Mouse (Mus musculus) heart, embryonic 13.5 days (tissue): ENCODE data around the gene Tjp2. TPM values are rescaled to one million over a fixed set of nuclear protein-coding genes. Genes with fewer than 3 reads are reported as not detected.

Experiments used
- ATAC-seq: fragments of 200-750 bp; cut with Nextera tagmentation; 2 replicates; pipeline ENCODE4 v1.8.0; 2017; ENCODE audit warnings: moderate TSS enrichment; ENCODE audit not compliant: insufficient number of reproducible peaks, low FRiP score, low TSS enrichment; ENCODE audit errors: extremely low read depth
- H3K27ac ChIP-seq: fragments of 300-500 bp; sonication (generic); replicated peaks from 2 replicates; pipeline ENCODE4 v1.5.1; 2015; ENCODE audit warnings: moderate library complexity, mild to moderate bottlenecking, inconsistent platforms
- H3K27me3 ChIP-seq: fragments of 300-500 bp; sonication (generic); replicated peaks from 2 replicates; pipeline ENCODE4 v1.6.1; 2015; ENCODE audit warnings: mild to moderate bottlenecking, inconsistent platforms
- H3K36me3 ChIP-seq: fragments of 300-500 bp; sonication (generic); 2 replicates; pipeline ENCODE4 v1.6.1; 2015; ENCODE audit warnings: mild to moderate bottlenecking, inconsistent platforms
- H3K4me1 ChIP-seq: fragments of 300-500 bp; sonication (generic); 2 replicates; pipeline ENCODE4 v1.6.1; 2015; ENCODE audit warnings: inconsistent platforms
- H3K4me2 ChIP-seq: fragments of 300-500 bp; sonication (generic); 2 replicates; pipeline ENCODE4 v1.6.1; 2015; ENCODE audit warnings: inconsistent platforms, mild to moderate bottlenecking, moderate library complexity
- H3K4me3 ChIP-seq: fragments of 300-500 bp; sonication (generic); 2 replicates; pipeline ENCODE4 v1.5.1; 2015; ENCODE audit warnings: moderate library complexity, mild to moderate bottlenecking, inconsistent platforms
- H3K9ac ChIP-seq: fragments of 300-500 bp; sonication (generic); 2 replicates; pipeline ENCODE4 v1.6.1; 2015; ENCODE audit warnings: inconsistent platforms, mild to moderate bottlenecking, moderate library complexity
- H3K9me3 ChIP-seq: fragments of 300-500 bp; sonication (generic); 2 replicates; pipeline ENCODE4 v1.6.1; 2016; ENCODE audit warnings: inconsistent platforms
- WGBS: fragments of 180-500 bp; shearing (Covaris S2); methylation state at CpG from one replicate; pipeline ENCODE4 v1.1.7; 2015; ENCODE audit warnings: mixed read lengths; 5-methylcytosine and 5-hydroxymethylcytosine counted together
- polyA plus RNA-seq: library from polyadenylated mRNA; unstranded; fragments of >200 nt; fragmentation: Nextera tagmentation; extraction: Ambion mirVana; gene quantifications from 2 replicates; pipeline ENCODE4 v1.2.1, GENCODE M21; 2015

Gene Tjp2
- polyA plus RNA-seq, 1 experiment from 2014 or later: 22.7 TPM

DNA sequence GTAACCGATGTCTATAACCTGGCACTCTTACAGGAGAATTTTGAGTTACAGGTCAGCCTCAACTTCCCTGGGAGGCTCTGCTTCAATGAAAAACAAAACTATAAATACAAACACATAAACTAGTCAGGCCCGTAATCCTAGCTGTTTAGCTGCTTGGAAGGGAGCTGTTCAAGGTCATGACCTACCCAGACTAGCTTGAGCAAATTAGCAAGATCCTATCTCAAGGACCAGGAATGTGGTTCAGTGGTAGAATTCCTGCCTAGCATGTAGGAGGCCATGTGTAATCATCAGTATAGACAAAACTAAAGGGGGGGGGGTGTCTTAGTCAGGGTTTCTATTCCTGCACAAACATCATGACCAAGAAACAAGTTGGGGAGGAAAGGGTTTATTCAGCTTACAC, 46.7 kb downstream of the Tjp2 start:
- no peak overlapping the region for H3K4me2 ChIP-seq
- H3K27me3 ChIP-seq: no peaks in the 10 kb centered on the region
- H3K4me3 ChIP-seq: no peak overlapping the region
- ATAC-seq: no peak
- H3K36me3 ChIP-seq: no peaks in the 10 kb centered on the region
- peaks cover 33% of the 10 kb centered on the region for H3K4me1 ChIP-seq
- 72% methylated on average over 2 of the region's 2 CpGs for WGBS
- no peak overlapping the region for H3K27ac ChIP-seq
- no peak overlapping the region for H3K9ac ChIP-seq
- no peaks in the 10 kb centered on the region for H3K9me3 ChIP-seq

DNA sequence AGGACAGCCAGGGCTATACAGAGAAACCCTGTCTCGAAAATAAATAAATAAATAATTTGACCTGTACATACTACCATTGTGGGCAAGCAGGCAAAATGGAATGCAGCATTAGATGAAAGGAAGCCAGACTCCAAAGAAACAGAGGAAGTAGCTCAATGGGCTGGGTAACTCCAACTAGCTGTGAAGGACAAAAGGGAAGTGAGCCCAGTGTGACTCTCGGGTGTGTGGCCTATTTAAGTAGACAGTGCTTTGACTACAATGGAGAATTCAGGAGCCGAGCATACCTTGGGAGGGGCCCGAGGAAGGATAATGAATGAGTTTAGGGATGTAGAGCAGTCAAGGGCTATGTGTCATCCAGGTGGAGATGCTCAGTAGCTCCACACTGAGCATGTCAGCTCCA, 48.1 kb downstream of the Tjp2 start:
- H3K9ac ChIP-seq: no peak overlapping the region
- ATAC-seq: no peak
- 78% methylated on average over 4 of the region's 4 CpGs for WGBS

GRCm38 (mm10) chr19:24174896-24175295, 49.9 kb downstream of the Tjp2 start:
- ATAC-seq: no peak
- H3K27ac ChIP-seq: peak overlapping the region; percentile 94
- peak overlapping the region; percentile 82 for H3K4me2 ChIP-seq
- WGBS: under 1% methylated on average over 13 of the region's 13 CpGs
- no peaks in the 10 kb centered on the region for H3K36me3 ChIP-seq
- no peaks in the 10 kb centered on the region for H3K9me3 ChIP-seq
- peak overlapping the region; percentile 89 for H3K4me3 ChIP-seq
- H3K9ac ChIP-seq: peak overlapping the region; percentile 96
- H3K27me3 ChIP-seq: no peaks in the 10 kb centered on the region
- peaks cover 50% of the 10 kb centered on the region for H3K4me1 ChIP-seq

More for the DNA sequence above, 48.1 kb downstream of the Tjp2 start:
- H3K4me2 ChIP-seq: no peak overlapping the region
- H3K9me3 ChIP-seq: no peaks in the 10 kb centered on the region
- no peaks in the 10 kb centered on the region for H3K27me3 ChIP-seq
- no peak overlapping the region for H3K4me3 ChIP-seq
- H3K27ac ChIP-seq: no peak overlapping the region
- H3K36me3 ChIP-seq: no peaks in the 10 kb centered on the region
- peaks cover 47% of the 10 kb centered on the region for H3K4me1 ChIP-seq

- Histone ChIP-seq H3K4me3 (peak overlapping the region; percentile 89), H3K4me1 (peaks cover 53% of the 10 kb centered on the region), H3K27ac (peak overlapping the region; percentile 94), H3K9me3 (no peaks in the 10 kb centered on the region), H3K27me3 (no peaks in the 10 kb centered on the region), H3K36me3 (no peaks in the 10 kb centered on the region), H3K9ac (peak overlapping the region; percentile 96), H3K4me2 (peak overlapping the region; percentile 82)
- peak; percentile 79 for ATAC-seq
- under 1% methylated on average over 103 of the region's 103 CpGs for WGBS
Observed at GRCm38 (mm10) chr19:24173608-24174523, 51.0 kb downstream of the Tjp2 start.

- Histone ChIP-seq H3K4me2 (peak overlapping the region; percentile 82), H3K27ac (peak overlapping the region; percentile 94), H3K9me3 (no peaks in the 10 kb centered on the region), H3K9ac (peak overlapping the region; percentile 96), H3K4me1 (peaks cover 62% of the 10 kb centered on the region), H3K36me3 (no peaks in the 10 kb centered on the region), H3K27me3 (no peaks in the 10 kb centered on the region), H3K4me3 (peak overlapping the region; percentile 89)
- no peak for ATAC-seq
- 28% methylated on average over 6 of the region's 6 CpGs for WGBS
Observed at GRCm38 (mm10) chr19:24173020-24173419, 51.8 kb downstream of the Tjp2 start.

GRCm38 (mm10) chr19:24168531-24168930, 56.3 kb downstream of the Tjp2 start:
- Histone ChIP-seq H3K27ac (peak overlapping the region; percentile 66), H3K9ac (peak overlapping the region; percentile 50), H3K4me2 (peak overlapping the region; percentile 51), H3K4me3 (peak overlapping the region; percentile 6; the same call in 1 of the 2 replicates), H3K27me3 (no peaks in the 10 kb centered on the region), H3K9me3 (no peaks in the 10 kb centered on the region), H3K4me1 (peaks cover 87% of the 10 kb centered on the region), H3K36me3 (no peaks in the 10 kb centered on the region)
- WGBS: 37% methylated on average over 10 of the region's 10 CpGs
- no peak for ATAC-seq

DNA sequence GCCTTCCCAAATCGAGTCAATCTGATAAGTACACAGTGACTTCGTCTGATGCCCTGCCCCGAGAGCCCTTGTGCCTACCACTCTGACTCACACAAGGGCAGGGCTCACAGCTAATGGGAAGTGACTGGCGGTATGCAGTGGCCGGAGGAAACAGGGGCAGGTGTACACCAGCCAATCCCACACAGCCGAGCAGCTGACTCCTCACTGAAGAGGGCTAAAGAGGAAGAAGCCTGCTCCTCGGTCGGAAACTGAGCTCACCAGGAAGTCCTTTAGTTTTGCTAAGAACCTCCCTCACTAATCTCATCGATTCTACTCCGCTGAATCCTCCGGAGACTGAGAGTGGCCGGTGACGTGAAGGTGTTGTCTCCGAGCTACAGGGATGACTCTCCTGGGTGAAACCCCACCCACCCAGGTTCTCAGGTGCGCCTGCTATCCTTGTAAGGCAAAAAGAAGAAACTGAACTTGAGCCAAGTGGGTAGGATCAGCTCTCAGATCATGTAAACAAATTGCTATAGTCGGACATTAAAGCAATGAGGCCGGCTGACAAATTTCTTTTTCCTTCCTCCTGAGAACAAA, 58.2 kb downstream of the Tjp2 start:
- H3K27me3 ChIP-seq: no peaks in the 10 kb centered on the region
- H3K9me3 ChIP-seq: no peaks in the 10 kb centered on the region
- H3K4me1 ChIP-seq: peaks cover 70% of the 10 kb centered on the region
- no peak for ATAC-seq
- peak overlapping the region; percentile 75 for H3K9ac ChIP-seq
- no peaks in the 10 kb centered on the region for H3K36me3 ChIP-seq
- 9% methylated on average over 17 of the region's 17 CpGs for WGBS
- H3K4me2 ChIP-seq: peak overlapping the region; percentile 65
- peak overlapping the region; percentile 39 for H3K4me3 ChIP-seq
- peak overlapping the region; percentile 16 for H3K27ac ChIP-seq

DNA sequence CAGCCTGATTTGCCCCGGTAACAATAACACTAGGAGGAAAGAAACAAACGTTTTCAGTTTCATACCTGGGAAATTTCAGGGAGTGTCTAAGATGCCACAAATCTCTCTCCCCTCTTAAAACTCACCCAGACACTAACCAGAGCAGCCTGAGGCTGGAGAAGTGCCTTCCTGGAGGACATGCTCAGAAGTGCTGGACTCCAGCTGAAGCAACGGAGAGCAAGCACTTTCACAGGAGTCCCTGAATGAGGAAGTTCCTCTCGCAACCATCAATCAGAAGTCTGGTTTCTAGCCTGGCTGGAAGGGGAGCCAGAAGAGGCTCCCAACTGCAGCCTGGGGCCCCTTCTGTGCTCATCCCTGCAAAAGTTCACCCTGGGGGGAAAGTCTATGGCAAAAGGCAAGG, 60.9 kb downstream of the Tjp2 start:
- Histone ChIP-seq H3K4me3 (no peak overlapping the region), H3K4me1 (peaks cover 72% of the 10 kb centered on the region), H3K9me3 (no peaks in the 10 kb centered on the region), H3K4me2 (peak overlapping the region; percentile 39), H3K36me3 (no peaks in the 10 kb centered on the region), H3K27me3 (no peaks in the 10 kb centered on the region), H3K27ac (peak overlapping the region; percentile 64), H3K9ac (peak overlapping the region; percentile 38; the same call in 1 of the 2 replicates)
- 21% methylated on average over 4 of the region's 4 CpGs for WGBS
- no peak for ATAC-seq

DNA sequence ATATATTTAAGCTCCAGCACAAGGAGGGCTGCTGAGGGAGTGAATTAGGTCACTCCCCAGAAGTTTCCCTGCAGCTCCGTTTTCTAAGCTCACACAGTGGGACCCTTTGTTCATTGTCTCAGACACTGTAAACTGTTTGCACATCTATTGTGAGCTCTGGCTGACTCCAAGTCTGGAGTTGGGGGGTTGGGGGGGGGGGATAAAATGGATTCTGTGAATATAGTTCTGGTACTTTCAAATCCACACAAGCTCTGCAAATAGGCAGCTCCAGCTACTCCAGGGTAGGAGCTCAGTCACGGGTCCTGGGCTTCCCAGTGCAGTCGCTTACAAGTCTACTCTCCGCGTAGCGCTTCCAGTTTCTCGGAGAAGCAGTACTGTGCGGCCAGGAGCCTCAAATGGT, 64.4 kb downstream of the Tjp2 start:
- no peak for ATAC-seq
- Histone ChIP-seq H3K4me3 (no peak overlapping the region), H3K27me3 (no peaks in the 10 kb centered on the region), H3K4me1 (peaks cover 50% of the 10 kb centered on the region), H3K4me2 (peak overlapping the region; percentile 32), H3K9ac (peak overlapping the region; percentile 44; the same call in 1 of the 2 replicates), H3K27ac (peak overlapping the region; percentile 73), H3K36me3 (no peaks in the 10 kb centered on the region), H3K9me3 (no peaks in the 10 kb centered on the region)
- WGBS: 59% methylated on average over 8 of the region's 8 CpGs

GRCm38 (mm10) chr19:24159751-24160150, 65.1 kb downstream of the Tjp2 start:
- H3K36me3 ChIP-seq: no peaks in the 10 kb centered on the region
- 24% methylated on average over 9 of the region's 9 CpGs for WGBS
- H3K9ac ChIP-seq: peak overlapping the region; percentile 8; the same call in 1 of the 2 replicates
- peak overlapping the region; percentile 32 for H3K4me2 ChIP-seq
- peaks cover 45% of the 10 kb centered on the region for H3K4me1 ChIP-seq
- peak overlapping the region; percentile 73 for H3K27ac ChIP-seq
- H3K4me3 ChIP-seq: 0 out of 2 replicates have a peak overlapping the region, but pooled peaks have one; percentile 13
- no peaks in the 10 kb centered on the region for H3K27me3 ChIP-seq
- ATAC-seq: no peak
- no peaks in the 10 kb centered on the region for H3K9me3 ChIP-seq

- peak overlapping the region; percentile 32 for H3K4me2 ChIP-seq
- 51% methylated on average over 9 of the region's 9 CpGs for WGBS
- no peaks in the 10 kb centered on the region for H3K36me3 ChIP-seq
- H3K4me1 ChIP-seq: peaks cover 43% of the 10 kb centered on the region
- H3K9me3 ChIP-seq: no peaks in the 10 kb centered on the region
- no peak for ATAC-seq
- no peak overlapping the region for H3K4me3 ChIP-seq
- H3K27ac ChIP-seq: peak overlapping the region; percentile 73
- peak overlapping the region; percentile 8; the same call in 1 of the 2 replicates for H3K9ac ChIP-seq
- H3K27me3 ChIP-seq: no peaks in the 10 kb centered on the region
Observed at GRCm38 (mm10) chr19:24159334-24159733, 65.5 kb downstream of the Tjp2 start.
